Mouse (Mus musculus) intestine, embryonic 14.5 days (tissue): ENCODE measurements around the gene Slc5a2. TPM values are rescaled to one million over a fixed set of nuclear protein-coding genes. Genes with fewer than 3 reads are reported as not detected.
A peak's percentile ranks its signal among the peaks of the same experiment; 100 is the strongest.

Experiments
- ATAC-seq: fragments of 200-750 bp; cut with Nextera tagmentation; replicated peaks from 2 replicates; pipeline ENCODE4 v1.8.0; 2017; ENCODE audit warnings: low read depth, moderate number of reproducible peaks, moderate TSS enrichment, moderate library complexity; ENCODE audit not compliant: low FRiP score, low TSS enrichment
- DNase-seq: peaks from one replicate; pipeline ENCODE4 v3.0.0-alpha.2; 2018; ENCODE audit warnings: low spot score
- H3K27ac ChIP-seq: fragments of 300-500 bp; sonication (generic); 2 replicates; pipeline ENCODE4 v1.5.1; 2014; ENCODE audit warnings: low read depth, mild to moderate bottlenecking, control low read depth
- H3K27me3 ChIP-seq: fragments of 300-500 bp; sonication (generic); replicated peaks from 2 replicates; pipeline ENCODE4 v1.6.1; 2014; ENCODE audit warnings: low read length, control low read depth; ENCODE audit not compliant: control insufficient read depth, insufficient read depth
- H3K36me3 ChIP-seq: fragments of 300-500 bp; sonication (generic); 2 replicates; pipeline ENCODE4 v1.6.1; 2014; ENCODE audit warnings: low read length, control low read depth; ENCODE audit not compliant: control insufficient read depth, insufficient read depth
- H3K4me1 ChIP-seq: fragments of 300-500 bp; sonication (generic); replicated peaks from 2 replicates; pipeline ENCODE4 v1.6.1; 2014; ENCODE audit warnings: low read length, control low read depth, mixed read lengths; ENCODE audit not compliant: control insufficient read depth, insufficient read depth
- H3K4me2 ChIP-seq: fragments of 300-500 bp; sonication (generic); 2 replicates; pipeline ENCODE4 v1.6.1; 2014; ENCODE audit warnings: low read length
- H3K4me3 ChIP-seq: fragments of 300-500 bp; sonication (generic); 2 replicates; pipeline ENCODE4 v1.5.1; 2014; ENCODE audit warnings: low read depth, low read length, control low read depth, mixed read lengths
- H3K9ac ChIP-seq: fragments of 300-500 bp; sonication (generic); 2 replicates; pipeline ENCODE4 v1.6.1; 2014; ENCODE audit warnings: mild to moderate bottlenecking, low read length
- H3K9me3 ChIP-seq: fragments of 300-500 bp; sonication (generic); 2 replicates; pipeline ENCODE4 v1.6.1; 2016; ENCODE audit warnings: low read length, control low read depth; ENCODE audit not compliant: control insufficient read depth
- WGBS: fragments of 180-500 bp; shearing (Covaris S2); extraction: QIAGEN DNeasy Blood & Tissue Kit; methylation state at CpG from one replicate; pipeline ENCODE4 v1.1.7; 2014; 5-methylcytosine and 5-hydroxymethylcytosine counted together
- polyA plus RNA-seq: library from polyadenylated mRNA; unstranded; fragments of >200 nt; fragmentation: Nextera tagmentation; extraction: Ambion mirVana; gene quantifications from 2 replicates; pipeline ENCODE4 v1.2.1, GENCODE M21; 2014

Gene Slc5a2
- polyA plus RNA-seq, 1 experiment from 2014 or later, result not detected

DNA sequence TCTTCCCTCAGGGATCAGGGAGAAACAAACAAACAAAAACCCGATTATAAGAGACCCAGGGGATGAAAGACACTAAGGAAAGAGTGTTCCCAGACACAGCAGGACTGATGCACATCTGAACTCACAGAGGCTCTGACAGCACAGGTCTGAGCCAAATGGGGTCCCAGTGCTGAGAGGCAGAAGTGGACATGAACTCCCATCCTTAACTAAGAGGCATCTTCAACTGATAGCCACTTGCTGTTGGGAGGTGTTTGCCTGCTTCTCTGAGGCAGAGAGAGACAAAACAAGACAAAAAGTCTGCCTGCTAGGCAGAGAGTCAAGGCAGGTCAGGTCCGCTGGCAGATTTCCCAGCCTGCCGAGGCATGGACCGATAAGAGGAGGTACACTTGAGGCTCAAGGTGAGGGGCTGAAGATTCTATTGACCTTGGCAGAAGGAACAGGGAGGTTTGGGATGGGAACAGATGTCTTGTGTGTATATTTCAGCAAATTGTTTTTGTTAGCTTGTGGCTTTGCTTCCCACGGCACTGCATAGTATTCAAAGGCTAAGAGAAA is 8.6 kb upstream of the Slc5a2 start:
- H3K36me3 ChIP-seq, result peaks cover 23% of the 10 kb centered on the region
- H3K4me1 ChIP-seq, result peaks cover 16% of the 10 kb centered on the region
- H3K4me3 ChIP-seq, result no peak overlapping the region
- DNase-seq, result no peak
- no peaks in the 10 kb centered on the region for H3K9me3 ChIP-seq
- no peak overlapping the region for H3K4me2 ChIP-seq
- no peak overlapping the region for H3K9ac ChIP-seq
- H3K27me3 ChIP-seq, result no peaks in the 10 kb centered on the region
- no peak for ATAC-seq
- no peak overlapping the region for H3K27ac ChIP-seq
- WGBS, result 34% methylated on average over 5 of the region's 5 CpGs

DNA sequence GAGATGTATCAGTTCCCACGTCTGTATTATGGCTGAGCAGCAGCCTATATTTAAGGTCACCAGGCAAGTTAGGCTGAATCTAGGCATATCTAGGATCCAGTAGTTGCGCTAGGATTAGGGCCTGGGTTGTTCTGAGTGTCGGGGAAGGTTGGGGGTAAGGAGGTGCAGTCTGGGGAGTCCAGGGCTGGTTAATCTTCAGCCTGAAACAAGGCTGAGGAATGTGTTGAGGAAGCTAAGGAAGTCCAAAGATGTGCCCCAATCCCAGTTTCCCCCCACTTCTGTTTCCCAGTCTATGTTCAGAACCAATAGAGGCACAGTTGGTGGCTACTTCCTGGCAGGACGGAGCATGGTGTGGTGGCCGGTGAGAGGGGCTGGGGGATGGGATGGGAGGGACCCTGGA is 599 bp downstream of the Slc5a2 start:
- Histone ChIP-seq H3K27me3 (no peaks in the 10 kb centered on the region), H3K4me1 (no peaks in the 10 kb centered on the region), H3K9me3 (no peaks in the 10 kb centered on the region), H3K27ac (no peak overlapping the region), H3K4me3 (no peak overlapping the region), H3K9ac (no peak overlapping the region), H3K4me2 (no peak overlapping the region), H3K36me3 (peaks cover 2% of the 10 kb centered on the region; the same call in 1 of the 2 replicates)
- ATAC-seq (no peak), DNase-seq (no peak)
- 77% methylated on average over 5 of the region's 5 CpGs for WGBS

DNA sequence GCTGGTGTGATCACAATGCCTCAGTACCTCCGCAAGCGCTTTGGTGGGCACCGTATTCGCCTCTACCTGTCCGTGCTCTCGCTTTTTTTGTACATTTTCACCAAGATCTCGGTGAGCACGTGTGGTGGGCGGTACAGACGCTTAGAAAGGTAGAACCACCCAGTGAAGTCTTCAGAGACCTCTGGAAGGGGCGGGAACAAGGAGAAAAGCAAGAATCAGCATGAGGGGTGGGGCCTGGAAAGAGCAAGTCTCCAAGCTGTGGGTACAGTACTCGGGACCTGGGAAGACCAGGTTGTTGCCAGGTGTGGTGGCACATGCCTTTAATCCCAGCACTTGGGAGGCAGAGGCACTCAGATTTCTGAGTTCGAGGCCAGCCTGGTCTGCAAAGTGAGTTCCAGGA is 1.9 kb downstream of the Slc5a2 start:
- H3K9me3 ChIP-seq, result no peaks in the 10 kb centered on the region
- no peak overlapping the region for H3K27ac ChIP-seq
- ATAC-seq (no peak), DNase-seq (no peak)
- no peak overlapping the region for H3K9ac ChIP-seq
- H3K27me3 ChIP-seq, result no peaks in the 10 kb centered on the region
- WGBS, result 62% methylated on average over 13 of the region's 13 CpGs
- no peak overlapping the region for H3K4me3 ChIP-seq
- no peaks in the 10 kb centered on the region for H3K4me1 ChIP-seq
- peaks cover 15% of the 10 kb centered on the region for H3K36me3 ChIP-seq
- no peak overlapping the region for H3K4me2 ChIP-seq

DNA sequence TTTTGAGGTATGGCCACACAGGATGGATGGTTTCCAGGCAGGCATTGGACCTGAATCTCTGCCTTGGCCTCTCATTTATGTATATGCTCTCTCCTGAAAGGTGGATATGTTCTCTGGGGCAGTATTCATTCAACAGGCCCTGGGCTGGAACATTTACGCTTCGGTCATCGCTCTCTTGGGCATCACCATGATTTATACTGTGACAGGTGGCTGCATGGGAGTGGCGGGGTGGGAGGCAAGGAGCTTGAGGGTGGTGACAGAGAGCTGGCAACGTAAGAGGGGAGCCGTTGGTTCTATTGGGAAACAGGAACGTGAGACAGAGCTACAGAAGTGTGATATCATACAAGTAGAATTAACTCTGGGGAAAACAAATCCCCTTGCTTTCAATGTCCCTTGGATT is 2.4 kb downstream of the Slc5a2 start:
- DNase-seq (no peak), ATAC-seq (no peak)
- no peak overlapping the region for H3K4me3 ChIP-seq
- no peaks in the 10 kb centered on the region for H3K27me3 ChIP-seq
- no peak overlapping the region for H3K4me2 ChIP-seq
- no peak overlapping the region for H3K9ac ChIP-seq
- H3K9me3 ChIP-seq, result no peaks in the 10 kb centered on the region
- no peaks in the 10 kb centered on the region for H3K4me1 ChIP-seq
- H3K27ac ChIP-seq, result no peak overlapping the region
- peaks cover 18% of the 10 kb centered on the region for H3K36me3 ChIP-seq
- WGBS, result 85% methylated on average over 7 of the region's 7 CpGs

DNA sequence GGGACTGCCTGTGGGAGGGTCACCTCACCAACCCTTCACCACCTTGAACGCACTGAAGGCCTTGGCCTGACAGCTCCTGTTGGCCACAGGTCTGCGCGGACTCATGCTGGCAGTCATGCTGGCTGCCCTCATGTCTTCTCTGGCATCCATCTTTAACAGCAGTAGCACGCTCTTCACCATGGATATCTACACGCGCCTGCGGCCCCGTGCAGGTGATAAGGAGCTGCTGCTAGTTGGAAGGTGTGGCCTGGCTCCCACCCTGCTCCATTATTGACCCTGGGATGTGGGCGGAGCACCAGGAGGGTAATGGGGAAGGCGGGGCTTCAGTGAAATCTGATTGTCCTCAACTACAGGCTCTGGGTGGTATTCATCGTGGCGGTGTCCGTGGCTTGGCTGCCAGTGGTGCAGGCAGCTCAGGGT is 5.0 kb downstream of the Slc5a2 start:
- DNase-seq, result no peak
- WGBS, result 45% methylated on average over 13 of the region's 13 CpGs
- Histone ChIP-seq H3K9ac (no peak overlapping the region), H3K9me3 (no peaks in the 10 kb centered on the region), H3K4me2 (no peak overlapping the region), H3K4me1 (no peaks in the 10 kb centered on the region), H3K27me3 (no peaks in the 10 kb centered on the region), H3K36me3 (peaks cover 44% of the 10 kb centered on the region), H3K27ac (no peak overlapping the region), H3K4me3 (no peak overlapping the region)
- peak; percentile 82 for ATAC-seq

DNA sequence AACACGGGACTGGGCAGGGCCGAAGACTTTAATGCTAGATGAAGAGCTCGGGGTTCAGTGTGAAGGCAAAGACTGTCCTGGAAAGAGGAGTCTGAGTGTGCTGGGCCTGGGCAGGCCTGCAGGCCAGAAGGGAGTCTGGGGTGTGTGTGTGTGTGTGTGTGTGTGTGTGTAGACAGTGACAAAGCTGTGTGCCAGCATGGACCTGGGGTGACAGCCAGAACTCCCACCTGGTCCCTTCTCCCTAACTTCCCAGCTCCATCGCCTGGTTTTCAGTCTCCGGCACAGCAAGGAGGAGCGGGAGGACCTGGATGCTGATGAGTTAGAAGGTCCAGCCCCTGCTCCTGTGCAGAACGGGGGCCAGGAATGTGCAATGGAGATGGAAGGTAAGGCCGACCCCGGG is 6.0 kb downstream of the Slc5a2 start:
- H3K27ac ChIP-seq, result no peak overlapping the region
- peaks cover 55% of the 10 kb centered on the region for H3K36me3 ChIP-seq

DNA sequence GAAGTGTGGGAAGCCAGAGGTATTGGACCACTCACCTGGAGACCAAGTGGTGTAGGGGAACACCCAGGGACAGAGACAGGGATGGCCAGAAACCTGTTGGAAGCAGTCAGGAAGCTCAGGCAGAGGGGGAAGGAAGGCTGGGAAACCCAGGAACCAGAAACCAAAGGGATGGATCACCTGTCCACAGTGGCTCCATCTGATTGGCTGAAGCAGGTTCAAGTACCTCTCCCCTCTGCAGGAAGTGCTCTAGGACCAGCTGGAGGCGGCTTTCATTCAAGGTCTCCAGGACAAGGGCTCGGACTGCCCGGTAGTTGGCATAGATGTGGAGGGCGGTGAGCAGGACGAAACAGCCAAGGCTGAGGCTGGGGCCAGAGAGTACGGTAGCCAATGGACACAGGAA is 10.6 kb downstream of the Slc5a2 start:
- no peak overlapping the region for H3K4me3 ChIP-seq
- no peaks in the 10 kb centered on the region for H3K27me3 ChIP-seq
- no peak overlapping the region for H3K9ac ChIP-seq
- no peaks in the 10 kb centered on the region for H3K4me1 ChIP-seq
- H3K36me3 ChIP-seq, result peaks cover 75% of the 10 kb centered on the region
- no peak for DNase-seq
- 97% methylated on average over 6 of the region's 6 CpGs for WGBS
- no peak for ATAC-seq
- no peak overlapping the region for H3K27ac ChIP-seq
- no peak overlapping the region for H3K4me2 ChIP-seq
- no peaks in the 10 kb centered on the region for H3K9me3 ChIP-seq

More for the DNA sequence above, 6.0 kb downstream of the Slc5a2 start:
- Histone ChIP-seq H3K4me2 (no peak overlapping the region), H3K27me3 (no peaks in the 10 kb centered on the region), H3K9ac (no peak overlapping the region), H3K9me3 (no peaks in the 10 kb centered on the region), H3K4me1 (no peaks in the 10 kb centered on the region), H3K4me3 (no peak overlapping the region)
- DNase-seq (no peak), ATAC-seq (no peak)
- 95% methylated on average over 9 of the region's 9 CpGs for WGBS

DNA sequence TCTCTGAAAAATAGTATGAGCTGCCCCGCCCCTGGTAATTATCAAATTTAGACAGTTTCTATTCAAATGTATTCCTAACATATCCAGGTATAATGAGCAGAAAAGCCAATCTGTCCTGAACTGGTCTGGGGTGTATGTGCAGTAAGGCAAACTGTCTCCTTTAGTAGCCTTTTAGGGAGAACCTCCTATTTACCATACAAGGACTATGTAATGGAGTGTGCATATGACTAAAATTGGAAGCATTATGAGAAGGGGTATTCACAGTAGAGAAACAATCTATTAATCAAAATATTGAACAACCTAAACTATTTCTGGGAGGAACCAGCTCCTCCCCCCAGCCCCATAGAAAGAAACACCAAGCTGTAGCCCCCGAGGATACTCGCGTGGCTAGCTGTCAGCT is 14.3 kb downstream of the Slc5a2 start:
- H3K36me3 ChIP-seq, result peaks cover 59% of the 10 kb centered on the region
- 91% methylated on average over 4 of the region's 4 CpGs for WGBS
- ATAC-seq, result no peak

DNA sequence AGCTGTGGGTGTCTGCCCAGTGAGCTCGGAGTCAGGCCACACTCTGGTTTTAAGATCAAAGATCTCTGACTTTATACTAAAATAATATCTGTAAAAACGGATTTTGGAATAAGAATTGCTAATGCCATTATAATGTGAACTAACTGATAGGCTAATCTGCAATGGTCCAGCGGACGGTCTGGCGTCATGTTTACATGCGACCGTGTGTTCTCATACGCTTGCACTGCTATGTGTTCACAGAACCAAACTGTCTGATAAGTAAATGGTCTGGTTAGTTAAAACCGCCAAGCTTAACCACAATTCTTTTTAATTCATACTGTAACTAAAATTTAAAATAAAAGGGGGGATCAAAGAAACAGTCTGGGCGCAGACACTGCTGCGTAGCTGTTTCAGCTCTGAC is 16.3 kb downstream of the Slc5a2 start:
- H3K9me3 ChIP-seq, result no peaks in the 10 kb centered on the region
- 84% methylated on average over 11 of the region's 11 CpGs for WGBS
- H3K27ac ChIP-seq, result no peak overlapping the region
- H3K9ac ChIP-seq, result no peak overlapping the region
- no peak for ATAC-seq
- peaks cover 49% of the 10 kb centered on the region for H3K36me3 ChIP-seq
- H3K4me3 ChIP-seq, result no peak overlapping the region
- no peak for DNase-seq
- 0 out of 2 replicates have a peak, but pooled peaks cover 4% of the 10 kb centered on the region for H3K4me1 ChIP-seq
- no peaks in the 10 kb centered on the region for H3K27me3 ChIP-seq
- H3K4me2 ChIP-seq, result no peak overlapping the region

More for the DNA sequence above, 14.3 kb downstream of the Slc5a2 start:
- DNase-seq, result no peak
- Histone ChIP-seq H3K27me3 (no peaks in the 10 kb centered on the region), H3K4me2 (no peak overlapping the region), H3K9ac (no peak overlapping the region), H3K4me1 (0 out of 2 replicates have a peak, but pooled peaks cover 4% of the 10 kb centered on the region), H3K4me3 (no peak overlapping the region), H3K9me3 (no peaks in the 10 kb centered on the region), H3K27ac (no peak overlapping the region)
